Mouse (Mus musculus) midbrain, embryonic 12.5 days (tissue): Measurements from ENCODE around the gene Csrp2. TPM values are rescaled to one million over a fixed set of nuclear protein-coding genes. Genes with fewer than 3 reads are reported as not detected.

Experiments
- ATAC-seq: fragments of 200-750 bp; cut with Nextera tagmentation; 2 replicates; pipeline ENCODE4 v1.8.0; 2017; ENCODE audit warnings: low read depth, moderate TSS enrichment, moderate library complexity; ENCODE audit not compliant: low FRiP score
- H3K27ac ChIP-seq: fragments of 300-500 bp; sonication (generic); replicated peaks from 2 replicates; pipeline ENCODE4 v1.5.1; 2016; ENCODE audit warnings: mild to moderate bottlenecking
- H3K27me3 ChIP-seq: fragments of 300-500 bp; sonication (generic); 2 replicates; pipeline ENCODE4 v1.6.1; 2016; ENCODE audit warnings: mild to moderate bottlenecking
- H3K36me3 ChIP-seq: fragments of 300-500 bp; sonication (generic); 2 replicates; pipeline ENCODE4 v1.6.1; 2016
- H3K4me1 ChIP-seq: fragments of 300-500 bp; sonication (generic); 2 replicates; pipeline ENCODE4 v1.6.1; 2016
- H3K4me2 ChIP-seq: fragments of 300-500 bp; sonication (generic); replicated peaks from 2 replicates; pipeline ENCODE4 v1.6.1; 2016; ENCODE audit warnings: mild to moderate bottlenecking, moderate library complexity
- H3K4me3 ChIP-seq: fragments of 300-500 bp; sonication (generic); 2 replicates; pipeline ENCODE4 v1.5.1; 2016; ENCODE audit warnings: mild to moderate bottlenecking
- H3K9ac ChIP-seq: fragments of 300-500 bp; sonication (generic); replicated peaks from 2 replicates; pipeline ENCODE4 v1.6.1; 2016; ENCODE audit warnings: mild to moderate bottlenecking, moderate library complexity
- H3K9me3 ChIP-seq: fragments of 300-500 bp; sonication (generic); 2 replicates; pipeline ENCODE4 v1.6.1; 2016; ENCODE audit warnings: mild to moderate bottlenecking
- WGBS: fragments of 180-500 bp; shearing (Covaris S2); methylation state at CpG from one replicate; pipeline ENCODE4 v1.1.7; 2016; 5-methylcytosine and 5-hydroxymethylcytosine counted together
- polyA plus RNA-seq: library from polyadenylated mRNA; unstranded; fragments of >200 nt; fragmentation: Nextera tagmentation; extraction: Ambion mirVana; gene quantifications from 2 replicates; pipeline ENCODE4 v1.2.1, GENCODE M21; 2016

Csrp2 gene
- polyA plus RNA-seq, 1 experiment from 2014 or later = 157 TPM

DNA sequence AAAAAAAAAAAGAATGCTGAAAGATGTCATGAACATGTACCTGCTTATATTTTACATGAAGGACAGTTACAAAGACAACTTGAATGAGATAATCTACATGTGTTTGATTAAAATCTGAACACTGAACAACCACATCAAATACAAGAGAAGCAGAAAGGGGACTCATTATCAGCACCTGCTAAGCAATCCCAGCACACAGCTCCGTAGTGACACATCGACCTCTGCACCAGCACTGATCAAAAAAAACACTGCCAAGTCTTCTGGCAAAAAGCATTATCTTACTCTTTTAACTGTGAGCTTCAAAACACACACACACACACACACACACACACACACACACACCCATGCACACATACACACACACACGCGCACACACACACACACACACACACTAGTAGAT is 32.2 kb downstream of the Csrp2 start:
- H3K36me3 ChIP-seq = peaks cover 41% of the 10 kb centered on the region
- 95% methylated on average over 4 of the region's 4 CpGs for WGBS
- H3K4me1 ChIP-seq = no peaks in the 10 kb centered on the region

GRCm38 (mm10) chr10:110952271-110952670 is 32.7 kb downstream of the Csrp2 start:
- Histone ChIP-seq H3K27ac (no peak overlapping the region), H3K36me3 (peaks cover 39% of the 10 kb centered on the region), H3K9me3 (no peaks in the 10 kb centered on the region), H3K4me3 (no peak overlapping the region), H3K9ac (no peak overlapping the region), H3K4me2 (no peak overlapping the region), H3K27me3 (no peaks in the 10 kb centered on the region), H3K4me1 (no peaks in the 10 kb centered on the region)
- WGBS = 91% methylated on average over 8 of the region's 8 CpGs
- ATAC-seq = no peak

More for the DNA sequence above, 32.2 kb downstream of the Csrp2 start:
- H3K4me2 ChIP-seq = no peak overlapping the region
- no peak overlapping the region for H3K4me3 ChIP-seq
- H3K27ac ChIP-seq = no peak overlapping the region
- no peak for ATAC-seq
- no peaks in the 10 kb centered on the region for H3K9me3 ChIP-seq
- H3K9ac ChIP-seq = no peak overlapping the region
- no peaks in the 10 kb centered on the region for H3K27me3 ChIP-seq

- Histone ChIP-seq H3K4me2 (no peak overlapping the region), H3K27me3 (no peaks in the 10 kb centered on the region), H3K27ac (no peak overlapping the region), H3K36me3 (peaks cover 33% of the 10 kb centered on the region), H3K9ac (no peak overlapping the region), H3K4me1 (no peaks in the 10 kb centered on the region), H3K9me3 (no peaks in the 10 kb centered on the region), H3K4me3 (no peak overlapping the region)
- 89% methylated on average over 9 of the region's 9 CpGs for WGBS
- no peak for ATAC-seq
These were observed 33.4 kb downstream of the Csrp2 start for GRCm38 (mm10) chr10:110952937-110953451.

- H3K9ac ChIP-seq = no peak overlapping the region
- no peaks in the 10 kb centered on the region for H3K4me1 ChIP-seq
- H3K4me2 ChIP-seq = no peak overlapping the region
- ATAC-seq = no peak
- H3K9me3 ChIP-seq = no peaks in the 10 kb centered on the region
- 97% methylated on average over 6 of the region's 6 CpGs for WGBS
- no peak overlapping the region for H3K4me3 ChIP-seq
- H3K27me3 ChIP-seq = no peaks in the 10 kb centered on the region
- no peak overlapping the region for H3K27ac ChIP-seq
- H3K36me3 ChIP-seq = peaks cover 32% of the 10 kb centered on the region
These were observed 39.3 kb downstream of the Csrp2 start for GRCm38 (mm10) chr10:110958879-110959278.

DNA sequence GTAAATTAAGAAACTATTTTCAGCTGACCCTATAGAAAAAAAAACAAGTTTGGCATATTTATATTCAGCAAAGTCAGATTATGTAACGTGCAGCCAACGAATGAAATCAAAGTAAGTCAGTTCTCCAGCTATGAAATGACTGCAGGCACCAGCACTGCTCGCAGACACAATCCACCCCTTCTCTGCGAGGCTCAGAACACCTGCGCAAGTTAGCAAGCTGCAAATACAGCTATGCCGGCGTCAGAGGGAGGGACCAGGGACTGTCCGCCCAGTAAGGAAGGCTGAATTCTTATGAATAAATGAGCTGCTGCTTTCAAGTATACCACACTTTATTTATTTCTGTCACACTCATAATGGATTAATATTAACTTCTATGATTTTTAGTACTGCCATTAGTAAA is 40.2 kb downstream of the Csrp2 start:
- no peaks in the 10 kb centered on the region for H3K4me1 ChIP-seq
- H3K27ac ChIP-seq = no peak overlapping the region
- no peaks in the 10 kb centered on the region for H3K27me3 ChIP-seq
- no peaks in the 10 kb centered on the region for H3K9me3 ChIP-seq
- no peak overlapping the region for H3K9ac ChIP-seq
- no peak overlapping the region for H3K4me3 ChIP-seq
- H3K36me3 ChIP-seq = peaks cover 30% of the 10 kb centered on the region
- no peak for ATAC-seq
- whole genome bisulfite sequencing = 93% methylated on average over 8 of the region's 8 CpGs
- H3K4me2 ChIP-seq = no peak overlapping the region

GRCm38 (mm10) chr10:110960841-110961240 is 41.3 kb downstream of the Csrp2 start:
- H3K27me3 ChIP-seq = no peaks in the 10 kb centered on the region
- H3K4me3 ChIP-seq = no peak overlapping the region
- no peaks in the 10 kb centered on the region for H3K9me3 ChIP-seq
- no peak overlapping the region for H3K9ac ChIP-seq
- no peak overlapping the region for H3K4me2 ChIP-seq
- no peak overlapping the region for H3K27ac ChIP-seq
- peaks cover 22% of the 10 kb centered on the region for H3K36me3 ChIP-seq
- H3K4me1 ChIP-seq = no peaks in the 10 kb centered on the region
- no peak for ATAC-seq
- 92% methylated on average over 6 of the region's 6 CpGs for WGBS

- Histone ChIP-seq H3K4me2 (no peak overlapping the region), H3K9ac (no peak overlapping the region), H3K9me3 (no peaks in the 10 kb centered on the region), H3K4me3 (no peak overlapping the region), H3K4me1 (no peaks in the 10 kb centered on the region), H3K27ac (no peak overlapping the region), H3K27me3 (no peaks in the 10 kb centered on the region), H3K36me3 (peaks cover 29% of the 10 kb centered on the region)
- ATAC-seq = no peak
- WGBS = 52% methylated on average over 1 of the region's 1 CpGs
These were observed 42.6 kb downstream of the Csrp2 start for GRCm38 (mm10) chr10:110962172-110962571.

DNA sequence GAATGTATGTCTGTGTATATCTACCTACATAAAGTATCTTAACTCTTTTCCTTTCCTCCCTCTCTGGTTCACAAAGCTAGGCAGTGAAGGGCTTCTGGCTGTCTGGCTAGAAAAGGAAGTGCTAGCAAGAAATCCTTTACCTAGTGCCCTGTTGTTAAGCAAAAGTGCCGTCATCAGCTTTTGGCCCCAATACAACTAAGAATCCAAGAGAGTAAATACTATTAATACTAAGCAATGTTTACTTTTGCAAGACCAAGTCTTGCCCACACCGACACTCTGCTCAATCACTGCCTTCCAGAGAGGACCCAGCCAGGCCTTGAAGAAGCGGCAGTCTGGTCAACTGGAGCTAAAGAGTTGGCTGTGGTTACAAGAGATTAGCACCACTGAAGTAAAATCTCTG is 51.5 kb downstream of the Csrp2 start:
- H3K36me3 ChIP-seq = peaks cover 41% of the 10 kb centered on the region
- WGBS = 89% methylated on average over 3 of the region's 3 CpGs
- no peak for ATAC-seq

GRCm38 (mm10) chr10:110971483-110971882 is 51.9 kb downstream of the Csrp2 start:
- no peaks in the 10 kb centered on the region for H3K27me3 ChIP-seq
- no peak overlapping the region for H3K4me3 ChIP-seq
- peaks cover 41% of the 10 kb centered on the region for H3K36me3 ChIP-seq
- H3K27ac ChIP-seq = no peak overlapping the region
- no peak for ATAC-seq
- H3K4me1 ChIP-seq = no peaks in the 10 kb centered on the region
- WGBS = 87% methylated on average over 6 of the region's 6 CpGs
- H3K4me2 ChIP-seq = no peak overlapping the region
- H3K9me3 ChIP-seq = no peaks in the 10 kb centered on the region
- no peak overlapping the region for H3K9ac ChIP-seq

More for the DNA sequence above, 51.5 kb downstream of the Csrp2 start:
- Histone ChIP-seq H3K9me3 (no peaks in the 10 kb centered on the region), H3K27me3 (no peaks in the 10 kb centered on the region), H3K4me3 (no peak overlapping the region), H3K4me2 (no peak overlapping the region), H3K27ac (no peak overlapping the region), H3K4me1 (no peaks in the 10 kb centered on the region), H3K9ac (no peak overlapping the region)

DNA sequence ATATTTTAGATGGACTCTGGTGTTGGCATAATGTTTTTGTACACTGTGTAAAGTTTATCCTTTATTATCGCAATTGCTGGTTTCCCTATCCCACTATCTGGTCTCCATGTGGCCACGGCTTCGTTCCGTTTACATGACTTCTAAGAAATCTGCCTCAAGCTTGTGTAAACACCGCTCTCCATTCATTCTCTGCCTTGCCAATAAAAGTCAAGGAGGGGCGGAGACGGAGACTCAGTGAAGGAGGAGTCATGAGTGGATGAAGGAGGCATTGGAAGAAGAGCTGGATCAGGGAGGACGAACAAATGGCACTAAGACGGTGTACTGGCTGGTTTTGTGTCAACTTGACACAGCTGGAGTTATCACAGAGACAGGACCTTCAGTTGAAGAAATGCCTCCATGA is 52.4 kb downstream of the Csrp2 start:
- H3K4me2 ChIP-seq = no peak overlapping the region
- no peaks in the 10 kb centered on the region for H3K9me3 ChIP-seq
- H3K36me3 ChIP-seq = peaks cover 36% of the 10 kb centered on the region
- H3K4me3 ChIP-seq = no peak overlapping the region
- ATAC-seq = no peak
- WGBS = 73% methylated on average over 9 of the region's 9 CpGs
- no peak overlapping the region for H3K27ac ChIP-seq
- no peak overlapping the region for H3K9ac ChIP-seq
- H3K27me3 ChIP-seq = no peaks in the 10 kb centered on the region
- H3K4me1 ChIP-seq = no peaks in the 10 kb centered on the region

- Histone ChIP-seq H3K9ac (no peak overlapping the region), H3K4me3 (no peak overlapping the region), H3K27me3 (no peaks in the 10 kb centered on the region), H3K4me2 (no peak overlapping the region), H3K36me3 (peaks cover 37% of the 10 kb centered on the region), H3K4me1 (no peaks in the 10 kb centered on the region), H3K9me3 (no peaks in the 10 kb centered on the region), H3K27ac (no peak overlapping the region)
- ATAC-seq = peak; percentile 65
- 62% methylated on average over 3 of the region's 3 CpGs for WGBS
These were observed 54.9 kb downstream of the Csrp2 start for GRCm38 (mm10) chr10:110974463-110974862.

- Histone ChIP-seq H3K4me2 (no peak overlapping the region), H3K27me3 (no peaks in the 10 kb centered on the region), H3K4me3 (no peak overlapping the region), H3K27ac (no peak overlapping the region), H3K9me3 (no peaks in the 10 kb centered on the region), H3K36me3 (peaks cover 33% of the 10 kb centered on the region), H3K9ac (no peak overlapping the region), H3K4me1 (no peaks in the 10 kb centered on the region)
- ATAC-seq = peak; percentile 44
- 86% methylated on average over 1 of the region's 1 CpGs for WGBS
These were observed 55.3 kb downstream of the Csrp2 start for GRCm38 (mm10) chr10:110974885-110975284.

GRCm38 (mm10) chr10:110976046-110976445 is 56.5 kb downstream of the Csrp2 start:
- Histone ChIP-seq H3K36me3 (peaks cover 32% of the 10 kb centered on the region), H3K4me3 (no peak overlapping the region), H3K27me3 (no peaks in the 10 kb centered on the region), H3K4me2 (no peak overlapping the region), H3K4me1 (no peaks in the 10 kb centered on the region), H3K9ac (no peak overlapping the region), H3K9me3 (no peaks in the 10 kb centered on the region), H3K27ac (no peak overlapping the region)
- 7% methylated on average over 1 of the region's 1 CpGs for WGBS
- peak; percentile 64; the same call in 1 of the 2 replicates for ATAC-seq
